Mouse (Mus musculus) C2C12 (cell line): ENCODE results near the gene Cul4a. TPM values are rescaled to one million over a fixed set of nuclear protein-coding genes. Genes with fewer than 3 reads are reported as not detected.

Source experiments
- H3K27me3 ChIP-seq: one replicate; pipeline ENCODE4 v1.6.1; 2011; ENCODE audit not compliant: control insufficient read depth, insufficient read depth, insufficient read length
- H3K36me3 ChIP-seq: one replicate; pipeline ENCODE4 v1.6.1; 2011; ENCODE audit not compliant: control insufficient read depth, insufficient read depth
- H3K4me3 ChIP-seq: one replicate; pipeline ENCODE4 v1.5.1; 2011; ENCODE audit warnings: mild to moderate bottlenecking, control low read depth; ENCODE audit not compliant: poor library complexity, insufficient read depth, severe bottlenecking
- H3K79me2 ChIP-seq: one replicate; pipeline ENCODE4 v1.6.1; 2011; ENCODE audit not compliant: control insufficient read depth, insufficient read depth
- H3K79me3 ChIP-seq: one replicate; pipeline ENCODE4 v1.6.1; 2011; ENCODE audit warnings: low read depth, control low read depth
- H3ac ChIP-seq: one replicate; pipeline ENCODE3; 2011; ENCODE audit warnings: low read depth; ENCODE audit not compliant: control insufficient read depth, insufficient read length
- CEBPB ChIP-seq: IDR thresholded peaks from one replicate; pipeline ENCODE4 v1.6.1; 2011; ENCODE audit warnings: low read depth, mild to moderate bottlenecking, control low read depth, moderate library complexity
- CTCF ChIP-seq: IDR thresholded peaks from one replicate; pipeline ENCODE4 v1.5.1; 2011; ENCODE audit not compliant: control insufficient read depth, insufficient read depth, insufficient read length
- FOSL1 ChIP-seq: IDR thresholded peaks from one replicate; pipeline ENCODE4 v1.8.0; 2011; ENCODE audit warnings: mild to moderate bottlenecking, low read length; ENCODE audit not compliant: poor library complexity, insufficient read depth, severe bottlenecking
- MAX ChIP-seq: IDR thresholded peaks from one replicate; pipeline ENCODE4 v1.6.1; 2011; ENCODE audit warnings: mild to moderate bottlenecking, control low read depth
- MYOD1 ChIP-seq: IDR thresholded peaks from one replicate; pipeline ENCODE4 v1.6.1; 2011; ENCODE audit warnings: low read depth; ENCODE audit not compliant: control insufficient read depth, insufficient read length
- MYOG ChIP-seq: IDR thresholded peaks from one replicate; pipeline ENCODE4 v1.6.1; 2011; ENCODE audit not compliant: control insufficient read depth, insufficient read length; ENCODE audit errors: extremely low read depth
- USF1 ChIP-seq: IDR thresholded peaks from one replicate; pipeline ENCODE4 v1.6.1; 2011; ENCODE audit warnings: low read depth, mild to moderate bottlenecking, control low read depth, moderate library complexity
- polyA plus RNA-seq: library from polyadenylated mRNA; unstranded; fragments of >200 nt; fragmentation: generic; extraction: Trizol; gene quantifications from one replicate; pipeline ENCODE4 v1.2.1, GENCODE M21; 2012; ENCODE audit warnings: missing spikeins

The Cul4a gene
- polyA plus RNA-seq, 1 experiment, result 37.3 TPM

GRCm38 (mm10) chr8:13108967-13109366, 3.5 kb downstream of the Cul4a start:
- Histone ChIP-seq H3ac (no peak overlapping the region), H3K36me3 (peaks cover 14% of the 10 kb centered on the region), H3K79me2 (peaks cover 93% of the 10 kb centered on the region), H3K79me3 (peaks cover 79% of the 10 kb centered on the region), H3K27me3 (no peaks in the 10 kb centered on the region), H3K4me3 (no peak overlapping the region)
- TF ChIP-seq MYOD1 (no peak), CTCF (no peak), MYOG (no peak), MAX (no peak), USF1 (no peak), CEBPB (no peak), FOSL1 (no peak)

GRCm38 (mm10) chr8:13109416-13109960, 4.1 kb downstream of the Cul4a start:
- Histone ChIP-seq H3K4me3 (no peak overlapping the region), H3K36me3 (peaks cover 15% of the 10 kb centered on the region), H3K79me3 (peaks cover 77% of the 10 kb centered on the region), H3K27me3 (no peaks in the 10 kb centered on the region), H3K79me2 (peaks cover 93% of the 10 kb centered on the region), H3ac (no peak overlapping the region)
- no peak for TF ChIP-seq CEBPB
- no peak for TF ChIP-seq MAX
- no peak for TF ChIP-seq USF1
- no peak for TF ChIP-seq FOSL1
- TF ChIP-seq MYOG, result no peak
- TF ChIP-seq CTCF, result no peak
- no peak for TF ChIP-seq MYOD1

GRCm38 (mm10) chr8:13111917-13112316, 6.5 kb downstream of the Cul4a start:
- no peak overlapping the region for H3K4me3 ChIP-seq
- H3K27me3 ChIP-seq, result no peaks in the 10 kb centered on the region
- no peak overlapping the region for H3ac ChIP-seq
- TF ChIP-seq CTCF (no peak), CEBPB (no peak), MAX (no peak), MYOD1 (no peak), FOSL1 (no peak), USF1 (no peak), MYOG (no peak)
- H3K36me3 ChIP-seq, result peaks cover 22% of the 10 kb centered on the region
- peaks cover 78% of the 10 kb centered on the region for H3K79me3 ChIP-seq
- H3K79me2 ChIP-seq, result peaks cover 88% of the 10 kb centered on the region

- H3K79me2 ChIP-seq, result peaks cover 75% of the 10 kb centered on the region
- H3K27me3 ChIP-seq, result no peaks in the 10 kb centered on the region
- H3ac ChIP-seq, result no peak overlapping the region
- TF ChIP-seq MYOD1 (no peak), CTCF (no peak), CEBPB (no peak), MAX (no peak)
- H3K36me3 ChIP-seq, result peaks cover 16% of the 10 kb centered on the region
- peaks cover 65% of the 10 kb centered on the region for H3K79me3 ChIP-seq
- no peak overlapping the region for H3K4me3 ChIP-seq
Measured at GRCm38 (mm10) chr8:13113232-13113631, 7.8 kb downstream of the Cul4a start.

- H3K27me3 ChIP-seq, result no peaks in the 10 kb centered on the region
- no peak overlapping the region for H3ac ChIP-seq
- H3K79me2 ChIP-seq, result peaks cover 36% of the 10 kb centered on the region
- H3K79me3 ChIP-seq, result peaks cover 27% of the 10 kb centered on the region
- TF ChIP-seq MYOG, result no peak
- no peak for TF ChIP-seq CEBPB
- TF ChIP-seq MAX, result no peak
- no peak for TF ChIP-seq MYOD1
- no peak for TF ChIP-seq USF1
- TF ChIP-seq FOSL1, result no peak
- TF ChIP-seq CTCF, result no peak
- peaks cover 19% of the 10 kb centered on the region for H3K36me3 ChIP-seq
- H3K4me3 ChIP-seq, result no peak overlapping the region
Measured at GRCm38 (mm10) chr8:13117096-13117495, 11.7 kb downstream of the Cul4a start.

- no peaks in the 10 kb centered on the region for H3K27me3 ChIP-seq
- peaks cover 31% of the 10 kb centered on the region for H3K36me3 ChIP-seq
- peaks cover 22% of the 10 kb centered on the region for H3K79me2 ChIP-seq
- no peak overlapping the region for H3ac ChIP-seq
- TF ChIP-seq USF1, result no peak
- no peak for TF ChIP-seq CEBPB
- no peak for TF ChIP-seq FOSL1
- TF ChIP-seq CTCF, result no peak
- TF ChIP-seq MAX, result no peak
- no peak for TF ChIP-seq MYOD1
- TF ChIP-seq MYOG, result no peak
- H3K4me3 ChIP-seq, result no peak overlapping the region
- peaks cover 13% of the 10 kb centered on the region for H3K79me3 ChIP-seq
Measured at GRCm38 (mm10) chr8:13118516-13118915, 13.1 kb downstream of the Cul4a start.
